Mouse (Mus musculus) lung, embryonic 14.5 days (tissue): ENCODE results near the gene Fhad1. TPM values are rescaled to one million over a fixed set of nuclear protein-coding genes. Genes with fewer than 3 reads are reported as not detected.
A peak's percentile ranks its signal among the peaks of the same experiment; 100 is the strongest.

Source experiments
- ATAC-seq: fragments of 200-750 bp; cut with Nextera tagmentation; 2 replicates; pipeline ENCODE4 v1.8.0; 2017; ENCODE audit warnings: mild to moderate bottlenecking, moderate TSS enrichment, moderate library complexity; ENCODE audit not compliant: insufficient read depth
- DNase-seq: peaks from one replicate; pipeline ENCODE4 v3.0.0-alpha.2; 2015
- H3K27ac ChIP-seq: fragments of 300-500 bp; sonication (generic); 2 replicates; pipeline ENCODE4 v1.5.1; 2014; ENCODE audit warnings: low read depth, mild to moderate bottlenecking, moderate library complexity
- H3K27me3 ChIP-seq: fragments of 300-500 bp; sonication (generic); 2 replicates; pipeline ENCODE4 v1.6.1; 2014; ENCODE audit warnings: low read length, control low read depth; ENCODE audit not compliant: insufficient read depth
- H3K36me3 ChIP-seq: fragments of 300-500 bp; sonication (generic); 2 replicates; pipeline ENCODE4 v1.6.1; 2014; ENCODE audit warnings: control low read depth; ENCODE audit not compliant: insufficient read depth
- H3K4me1 ChIP-seq: fragments of 300-500 bp; sonication (generic); 2 replicates; pipeline ENCODE4 v1.6.1; 2014; ENCODE audit warnings: antibody characterized with exemption, control low read depth; ENCODE audit not compliant: insufficient read depth
- H3K4me2 ChIP-seq: fragments of 300-500 bp; sonication (generic); 2 replicates; pipeline ENCODE4 v1.6.1; 2014; ENCODE audit warnings: mild to moderate bottlenecking
- H3K4me3 ChIP-seq: fragments of 300-500 bp; sonication (generic); 2 replicates; pipeline ENCODE4 v1.5.1; 2014; ENCODE audit warnings: low read depth, low read length
- H3K9ac ChIP-seq: fragments of 300-500 bp; sonication (generic); 2 replicates; pipeline ENCODE4 v1.6.1; 2014
- H3K9me3 ChIP-seq: fragments of 300-500 bp; sonication (generic); 2 replicates; pipeline ENCODE4 v1.6.1; 2016; ENCODE audit warnings: low read depth, low read length, control low read depth
- CTCF ChIP-seq: IDR thresholded peaks from 2 replicates; pipeline ENCODE4 v1.5.1; 2016; ENCODE audit warnings: antibody characterized with exemption, low read depth
- WGBS: fragments of 180-500 bp; shearing (Covaris S2); extraction: QIAGEN DNeasy Blood & Tissue Kit; methylation state at CpG from one replicate; pipeline ENCODE4 v1.1.7; 2014; 5-methylcytosine and 5-hydroxymethylcytosine counted together
- polyA plus RNA-seq: library from polyadenylated mRNA; unstranded; fragments of >200 nt; fragmentation: Nextera tagmentation; extraction: Ambion mirVana; gene quantifications from 2 replicates; pipeline ENCODE4 v1.2.1, GENCODE M21; 2014

Fhad1 gene
- polyA plus RNA-seq, 1 experiment from 2014 or later: 1.4 TPM

DNA sequence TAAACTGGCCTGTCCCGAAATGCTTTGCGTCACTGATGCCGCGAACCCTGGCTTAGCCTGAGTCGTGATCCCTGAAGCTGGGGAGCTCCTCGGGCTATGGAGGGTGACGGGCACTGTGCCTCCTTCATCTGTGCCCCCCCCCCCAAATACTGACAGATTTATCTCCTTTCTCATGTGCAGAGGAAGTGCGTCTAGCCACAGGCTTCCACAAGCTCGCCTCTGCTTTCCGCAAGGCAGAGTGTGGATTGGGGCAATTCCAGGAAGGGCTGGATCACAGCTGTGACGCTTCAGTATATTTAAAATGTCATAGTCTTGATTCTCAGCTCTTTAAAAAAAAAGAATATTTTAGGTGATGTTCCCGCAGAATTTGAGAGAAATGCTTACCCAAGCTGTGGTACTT is 119.1 kb downstream of the Fhad1 start:
- ATAC-seq (no peak), DNase-seq (peak; percentile 69)
- Histone ChIP-seq H3K27me3 (no peaks in the 10 kb centered on the region), H3K4me2 (peak overlapping the region; percentile 20; the same call in 1 of the 2 replicates), H3K9me3 (no peaks in the 10 kb centered on the region), H3K4me3 (no peak overlapping the region), H3K4me1 (peaks cover 22% of the 10 kb centered on the region), H3K36me3 (no peaks in the 10 kb centered on the region), H3K9ac (no peak overlapping the region), H3K27ac (no peak overlapping the region; the same call in 1 of the 2 replicates)
- 35% methylated on average over 12 of the region's 12 CpGs for WGBS
- TF ChIP-seq CTCF: no peak

DNA sequence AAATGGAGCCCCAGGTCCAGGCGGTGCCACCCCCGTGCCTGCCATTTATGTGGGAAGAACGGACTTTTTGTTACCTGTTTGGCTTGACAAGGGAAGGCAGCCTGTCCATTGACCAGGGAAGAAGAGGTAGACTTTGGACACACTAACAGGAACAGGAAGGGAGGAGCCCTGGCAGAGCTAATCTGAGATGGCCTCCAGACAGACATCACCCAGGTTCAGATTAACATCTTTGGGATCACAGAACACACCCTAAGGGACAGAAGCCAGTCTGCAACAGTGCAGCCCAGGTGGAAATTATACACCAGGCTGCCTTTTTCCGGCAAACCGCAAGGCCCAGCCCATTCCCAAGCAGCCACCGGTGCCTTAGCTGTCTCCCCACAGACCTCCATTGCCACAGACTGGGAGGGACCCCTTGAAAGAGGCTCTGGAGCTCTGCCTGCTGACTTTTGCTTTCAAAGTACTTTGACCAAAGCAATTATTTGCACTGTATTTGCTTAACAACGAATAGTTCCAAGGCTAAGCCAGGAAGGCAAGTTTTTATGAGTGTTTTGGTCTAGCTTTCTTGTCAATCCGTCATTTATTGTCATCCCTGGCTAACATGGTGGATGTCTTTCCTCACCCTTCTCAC is 121.6 kb downstream of the Fhad1 start:
- Histone ChIP-seq H3K27me3 (no peaks in the 10 kb centered on the region), H3K4me3 (no peak overlapping the region), H3K4me1 (peaks cover 16% of the 10 kb centered on the region), H3K9ac (no peak overlapping the region), H3K27ac (no peak overlapping the region), H3K4me2 (no peak overlapping the region), H3K9me3 (no peaks in the 10 kb centered on the region), H3K36me3 (no peaks in the 10 kb centered on the region)
- no peak for TF ChIP-seq CTCF
- DNase-seq: no peak
- no peak for ATAC-seq
- 75% methylated on average over 8 of the region's 8 CpGs for WGBS

DNA sequence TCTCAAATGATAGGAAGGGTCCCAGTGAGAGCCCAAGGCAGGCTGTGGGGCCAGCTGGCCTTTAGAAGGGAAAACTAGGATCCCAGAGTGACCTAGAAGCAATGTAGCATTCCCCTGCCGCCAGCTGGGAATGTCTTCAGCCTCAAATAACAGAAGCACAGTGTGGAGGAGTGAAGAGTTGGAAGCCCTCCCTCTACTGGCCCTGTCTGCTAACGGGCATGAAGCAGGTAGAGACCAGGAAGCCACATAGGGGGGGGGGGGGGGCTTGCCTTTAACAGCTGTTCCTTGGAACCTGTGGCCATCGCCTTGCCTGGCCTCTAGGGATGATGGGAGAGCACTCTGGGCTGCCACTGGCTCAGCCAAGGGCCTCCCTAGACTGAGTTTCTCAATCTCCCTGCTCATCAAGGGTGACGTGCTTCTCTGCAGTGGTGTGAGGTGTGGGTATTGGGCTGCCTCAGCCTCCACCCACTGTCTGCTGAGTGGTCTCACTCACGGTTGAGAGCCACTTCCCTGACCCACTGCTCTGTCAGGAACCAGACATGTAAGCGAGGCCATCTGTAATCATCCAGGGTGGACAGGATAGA is 128.4 kb downstream of the Fhad1 start:
- DNase-seq (no peak), ATAC-seq (no peak)
- TF ChIP-seq CTCF: no peak
- Histone ChIP-seq H3K4me3 (no peak overlapping the region), H3K27ac (no peak overlapping the region), H3K36me3 (no peaks in the 10 kb centered on the region), H3K9me3 (no peaks in the 10 kb centered on the region), H3K4me1 (0 out of 2 replicates have a peak, but pooled peaks cover 4% of the 10 kb centered on the region), H3K9ac (no peak overlapping the region), H3K27me3 (no peaks in the 10 kb centered on the region), H3K4me2 (no peak overlapping the region)
- WGBS: 20% methylated on average over 6 of the region's 6 CpGs

DNA sequence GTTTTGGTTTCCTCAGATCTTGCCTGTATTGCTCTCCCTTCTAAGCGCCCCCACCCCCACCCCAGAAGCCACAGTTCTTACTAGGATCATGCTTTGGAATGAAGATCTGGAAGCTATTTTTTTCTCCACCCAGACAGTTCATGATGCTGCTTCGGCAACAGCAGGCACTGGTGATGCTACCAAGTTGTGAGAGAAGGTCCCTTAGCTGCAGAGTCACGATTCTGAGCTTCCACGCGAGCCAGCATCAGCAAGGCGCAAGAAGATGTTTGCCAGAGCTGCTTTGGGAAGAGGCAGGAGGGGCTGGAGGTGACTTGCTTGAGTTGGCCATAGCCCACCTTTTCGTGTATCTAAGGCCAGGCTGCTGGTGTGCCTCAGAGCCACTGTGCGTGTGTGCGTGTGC is 129.4 kb downstream of the Fhad1 start:
- WGBS: 58% methylated on average over 9 of the region's 9 CpGs
- no peak for ATAC-seq
- Histone ChIP-seq H3K36me3 (no peaks in the 10 kb centered on the region), H3K4me3 (no peak overlapping the region), H3K27me3 (no peaks in the 10 kb centered on the region), H3K4me1 (0 out of 2 replicates have a peak, but pooled peaks cover 4% of the 10 kb centered on the region), H3K4me2 (no peak overlapping the region), H3K9me3 (no peaks in the 10 kb centered on the region), H3K27ac (no peak overlapping the region), H3K9ac (no peak overlapping the region)
- no peak for DNase-seq
- no peak for TF ChIP-seq CTCF

DNA sequence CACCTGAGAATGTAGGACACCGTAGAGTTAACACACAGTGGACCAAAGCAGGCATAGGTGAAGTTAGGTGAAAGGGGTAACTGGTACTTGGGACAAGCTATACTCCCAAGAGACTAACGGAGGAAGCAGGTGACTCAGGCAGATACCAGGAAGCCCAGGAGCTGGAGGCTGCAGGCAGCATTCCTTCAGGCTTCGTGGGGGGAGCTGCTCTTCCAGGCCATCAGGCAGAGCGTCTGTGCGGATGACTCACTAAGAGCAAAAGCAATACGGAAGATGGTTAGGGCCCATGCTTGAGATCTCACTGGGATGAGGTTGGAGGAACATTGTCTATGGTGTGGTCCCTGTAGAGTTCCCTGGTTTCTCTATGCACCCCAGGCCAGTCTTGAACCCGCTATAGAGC is 132.0 kb downstream of the Fhad1 start:
- Histone ChIP-seq H3K27ac (no peak overlapping the region), H3K4me1 (0 out of 2 replicates have a peak, but pooled peaks cover 4% of the 10 kb centered on the region), H3K27me3 (no peaks in the 10 kb centered on the region), H3K9me3 (no peaks in the 10 kb centered on the region), H3K9ac (no peak overlapping the region), H3K4me3 (no peak overlapping the region), H3K36me3 (no peaks in the 10 kb centered on the region), H3K4me2 (no peak overlapping the region)
- DNase-seq (no peak), ATAC-seq (no peak)
- WGBS: 77% methylated on average over 7 of the region's 7 CpGs
- no peak for TF ChIP-seq CTCF

DNA sequence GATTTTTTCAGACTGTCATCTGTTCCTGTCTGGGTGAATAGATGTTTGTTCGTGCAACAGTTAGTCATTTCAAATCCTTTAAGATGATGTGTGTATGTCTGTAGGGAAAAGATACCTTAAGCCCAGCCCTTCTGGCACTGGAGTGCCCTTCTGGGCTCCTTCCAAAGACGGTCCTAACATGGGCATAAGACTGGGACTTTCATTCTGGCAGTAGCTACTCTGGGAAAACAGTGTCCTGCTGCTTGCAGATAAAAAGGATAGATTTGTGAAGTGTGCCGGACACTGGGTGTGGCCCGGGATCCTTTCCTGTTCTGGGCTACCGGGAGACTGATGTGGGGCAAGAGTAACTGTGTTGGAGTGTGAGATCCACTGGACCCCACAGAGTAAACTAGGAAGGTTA is 132.9 kb downstream of the Fhad1 start:
- ATAC-seq: no peak
- no peak for TF ChIP-seq CTCF
- no peak overlapping the region for H3K9ac ChIP-seq

DNA sequence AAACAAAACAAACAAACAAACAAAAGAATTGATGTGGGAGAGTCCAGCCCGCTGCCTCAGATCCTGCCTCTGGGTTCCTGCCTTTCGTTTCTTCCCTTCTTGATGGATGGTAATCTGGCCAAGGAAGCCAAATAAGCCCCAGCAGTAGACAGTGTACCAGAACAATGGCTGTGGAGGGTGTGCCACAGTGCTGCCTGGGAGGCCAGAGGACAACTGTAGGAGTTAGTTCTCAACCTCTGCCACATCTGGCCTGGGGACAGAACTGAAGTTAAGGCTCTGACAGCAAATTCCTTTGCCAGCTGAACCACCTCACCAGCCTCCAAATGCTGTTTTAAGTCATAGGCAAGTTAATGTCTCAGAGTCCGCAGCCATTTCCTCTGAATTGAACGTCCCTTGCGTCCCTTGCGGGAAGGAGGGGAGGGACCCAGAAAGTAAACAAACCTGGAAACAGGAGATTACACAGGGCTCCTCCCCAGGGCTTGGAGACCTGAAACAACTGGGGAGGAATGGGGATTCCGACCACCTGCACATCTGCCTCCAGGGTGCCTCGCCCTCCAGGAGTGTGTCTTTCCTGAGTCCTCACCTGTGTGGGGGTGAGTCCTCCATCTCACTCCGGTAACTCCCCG is 133.5 kb downstream of the Fhad1 start:
- Histone ChIP-seq H3K9me3 (no peaks in the 10 kb centered on the region), H3K4me1 (0 out of 2 replicates have a peak, but pooled peaks cover 4% of the 10 kb centered on the region), H3K4me2 (no peak overlapping the region), H3K36me3 (no peaks in the 10 kb centered on the region), H3K9ac (no peak overlapping the region), H3K4me3 (no peak overlapping the region), H3K27ac (no peak overlapping the region), H3K27me3 (no peaks in the 10 kb centered on the region)
- TF ChIP-seq CTCF: no peak
- 42% methylated on average over 10 of the region's 10 CpGs for WGBS
- ATAC-seq: no peak
- no peak for DNase-seq

More for the DNA sequence above, 132.9 kb downstream of the Fhad1 start:
- 0 out of 2 replicates have a peak, but pooled peaks cover 4% of the 10 kb centered on the region for H3K4me1 ChIP-seq
- no peaks in the 10 kb centered on the region for H3K27me3 ChIP-seq
- H3K4me3 ChIP-seq: no peak overlapping the region
- DNase-seq: no peak
- H3K27ac ChIP-seq: no peak overlapping the region
- H3K36me3 ChIP-seq: no peaks in the 10 kb centered on the region
- WGBS: 38% methylated on average over 5 of the region's 5 CpGs
- H3K4me2 ChIP-seq: no peak overlapping the region
- H3K9me3 ChIP-seq: no peaks in the 10 kb centered on the region
